Mouse (Mus musculus): ENCODE results near the gene D430042O09Rik.

D430042O09Rik gene

GRCm38 (mm10) chr7:125736366-125737015 is 28.8 kb downstream of the D430042O09Rik start:
- in situ Hi-C loops (cut with MboI; ENCODE audit: unreplicated experiment in 2 of 2) = no loop called here

- in situ Hi-C loops (cut with MboI; ENCODE audit: unreplicated experiment in 2 of 2) = no loop called here
These were observed 32.8 kb downstream of the D430042O09Rik start for GRCm38 (mm10) chr7:125740521-125740920.

- in situ Hi-C loops (cut with MboI; ENCODE audit: unreplicated experiment in 2 of 2) = no loop called here
These were observed 33.6 kb downstream of the D430042O09Rik start for GRCm38 (mm10) chr7:125741271-125741703.

- in situ Hi-C loops (cut with MboI; ENCODE audit: unreplicated experiment in 2 of 2) = no loop called here
These were observed 37.1 kb downstream of the D430042O09Rik start for GRCm38 (mm10) chr7:125744774-125745173.

- in situ Hi-C loops (cut with MboI; ENCODE audit: unreplicated experiment in 2 of 2) = no loop called here
These were observed 39.1 kb downstream of the D430042O09Rik start for GRCm38 (mm10) chr7:125746621-125747315.

GRCm38 (mm10) chr7:125747316-125747690 is 39.6 kb downstream of the D430042O09Rik start:
- in situ Hi-C loops (cut with MboI; ENCODE audit: unreplicated experiment in 2 of 2) = no loop called here

GRCm38 (mm10) chr7:125748186-125748585 is 40.5 kb downstream of the D430042O09Rik start:
- in situ Hi-C loops (cut with MboI; ENCODE audit: unreplicated experiment in 2 of 2) = no loop called here

- in situ Hi-C loops (cut with MboI; ENCODE audit: unreplicated experiment in 2 of 2) = loop anchor here in 1 of 2 experiments (25.0 kb wide), 1 partner anchor 784 kb away; no protein-coding TSS in a partner anchor
These were observed 45.1 kb downstream of the D430042O09Rik start for GRCm38 (mm10) chr7:125752699-125753325.

GRCm38 (mm10) chr7:125753326-125753715 is 45.6 kb downstream of the D430042O09Rik start:
- in situ Hi-C loops (cut with MboI; ENCODE audit: unreplicated experiment in 2 of 2) = loop anchor here in 1 of 2 experiments (25.0 kb wide), 1 partner anchor 784 kb away; no protein-coding TSS in a partner anchor

GRCm38 (mm10) chr7:125756806-125757205 is 49.1 kb downstream of the D430042O09Rik start:
- in situ Hi-C loops (cut with MboI; ENCODE audit: unreplicated experiment in 2 of 2) = loop anchor here in 1 of 2 experiments (25.0 kb wide), 1 partner anchor 780 kb away; no protein-coding TSS in a partner anchor

GRCm38 (mm10) chr7:125757896-125758623 is 50.4 kb downstream of the D430042O09Rik start:
- in situ Hi-C loops (cut with MboI; ENCODE audit: unreplicated experiment in 2 of 2) = loop anchor here in 1 of 2 experiments (25.0 kb wide), 1 partner anchor 779 kb away; no protein-coding TSS in a partner anchor

GRCm38 (mm10) chr7:125762289-125762688 is 54.6 kb downstream of the D430042O09Rik start:
- in situ Hi-C loops (cut with MboI; ENCODE audit: unreplicated experiment in 2 of 2) = loop anchor here in 1 of 2 experiments (25.0 kb wide), 1 partner anchor 775 kb away; no protein-coding TSS in a partner anchor

GRCm38 (mm10) chr7:125762883-125763830 is 55.5 kb downstream of the D430042O09Rik start:
- in situ Hi-C loops (cut with MboI; ENCODE audit: unreplicated experiment in 2 of 2) = loop anchor here in 1 of 2 experiments (25.0 kb wide), 1 partner anchor 774 kb away; no protein-coding TSS in a partner anchor

- in situ Hi-C loops (cut with MboI; ENCODE audit: unreplicated experiment in 2 of 2) = loop anchor here in 1 of 2 experiments (25.0 kb wide), 1 partner anchor 773 kb away; no protein-coding TSS in a partner anchor
These were observed 56.7 kb downstream of the D430042O09Rik start for GRCm38 (mm10) chr7:125764373-125764772.

GRCm38 (mm10) chr7:125766976-125767831 is 59.5 kb downstream of the D430042O09Rik start:
- in situ Hi-C loops (cut with MboI; ENCODE audit: unreplicated experiment in 2 of 2) = loop anchor here (5.0 to 25.0 kb wide), 3 partner anchors 320 to 770 kb away; no protein-coding TSS in a partner anchor

- in situ Hi-C loops (cut with MboI; ENCODE audit: unreplicated experiment in 2 of 2) = loop anchor here in 1 of 2 experiments (25.0 kb wide), 1 partner anchor 764 kb away; no protein-coding TSS in a partner anchor
These were observed 65.4 kb downstream of the D430042O09Rik start for GRCm38 (mm10) chr7:125772961-125773571.

GRCm38 (mm10) chr7:125783206-125783605 is 75.5 kb downstream of the D430042O09Rik start:
- in situ Hi-C loops (cut with MboI; ENCODE audit: unreplicated experiment in 2 of 2) = no loop called here

- in situ Hi-C loops (cut with MboI; ENCODE audit: unreplicated experiment in 2 of 2) = no loop called here
These were observed 78.4 kb downstream of the D430042O09Rik start for GRCm38 (mm10) chr7:125786105-125786504.

All from v-Abl transformed pro-B cells (cell line).